Mouse (Mus musculus) urinary bladder, adult 2 months (tissue): ENCODE measurements around the gene Rcn1. TPM values are rescaled to one million over a fixed set of nuclear protein-coding genes. Genes with fewer than 3 reads are reported as not detected.

ENCODE experiments used
- DNase-seq: peaks from one replicate; pipeline ENCODE4 v3.0.0; 2022; ENCODE audit warnings: low spot score
- polyA plus RNA-seq: library from polyadenylated mRNA; depleted of rRNA; stranded (reverse); fragments of >200 nt; gene quantifications from 2 replicates; pipeline ENCODE4 v1.2.3, GENCODE M21; 2012; rRNA removed

The Rcn1 gene
- polyA plus RNA-seq, 1 experiment, result 88.3 TPM

DNA sequence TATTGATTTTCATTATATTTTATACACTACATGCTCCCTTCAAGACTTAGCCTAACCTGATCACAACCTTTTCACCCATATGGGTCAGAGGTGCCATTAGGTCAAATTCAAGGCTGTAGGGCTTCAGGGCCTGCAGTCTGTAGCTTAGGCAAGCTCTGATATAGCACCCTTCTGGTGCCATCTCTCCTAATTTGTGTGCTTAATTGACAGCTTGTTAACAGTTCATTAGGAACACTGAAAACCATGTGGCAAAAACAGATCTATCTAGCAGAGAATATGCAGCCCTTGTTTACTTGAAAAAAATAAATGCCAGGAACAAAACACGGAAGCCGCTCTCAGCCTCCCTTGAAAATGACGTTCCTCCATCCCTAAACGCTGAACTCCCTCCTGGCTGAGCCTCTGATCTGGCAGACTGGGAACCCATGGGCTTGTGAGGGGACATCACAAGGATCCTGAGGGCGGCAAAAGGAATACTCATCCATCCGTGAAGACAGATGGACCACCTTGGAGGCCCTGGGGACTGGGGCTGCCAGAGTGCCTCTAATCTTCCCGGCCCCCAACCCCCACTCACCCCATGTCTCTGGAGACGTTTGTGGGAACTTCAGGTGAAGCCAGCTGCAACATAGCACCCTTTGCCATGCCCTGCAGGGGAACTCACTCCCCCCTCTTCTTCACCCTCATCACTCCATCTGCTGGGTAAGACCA lies 61.8 kb downstream of the Rcn1 start:
- DNase-seq, result no peak

DNA sequence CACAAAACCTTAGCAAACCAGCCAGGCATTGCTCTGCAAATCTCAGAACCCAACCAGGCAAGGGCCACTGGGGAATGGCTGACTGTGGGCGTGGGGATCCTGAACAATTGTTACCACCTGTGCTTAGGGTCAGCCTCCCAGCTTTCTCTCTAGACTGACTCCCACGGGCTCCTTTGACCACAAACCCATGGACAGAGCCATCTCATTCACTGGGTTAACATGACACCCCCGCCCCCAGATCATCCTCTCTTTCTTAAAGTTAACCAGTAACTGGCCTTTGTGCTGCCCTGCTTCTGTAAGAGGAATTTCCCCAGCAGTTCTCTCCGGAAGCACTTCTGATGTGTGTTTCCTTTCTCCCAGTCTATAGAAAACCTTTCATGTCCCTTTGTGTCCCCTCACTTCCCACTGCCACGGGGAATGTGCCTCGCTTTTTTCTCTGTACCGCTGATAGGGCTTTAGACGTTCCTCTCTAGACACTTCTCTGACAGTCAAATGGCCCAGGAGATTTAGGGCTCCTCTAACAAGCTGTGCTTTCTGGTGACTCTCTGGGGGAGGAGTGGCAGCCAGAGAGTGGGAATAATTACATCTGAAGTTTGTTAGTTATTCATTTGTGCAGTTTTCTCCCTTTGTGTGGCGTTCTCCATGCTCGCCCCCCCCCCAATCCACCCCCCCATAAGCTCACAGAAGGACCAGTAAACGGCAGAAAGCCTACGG lies 62.6 kb downstream of the Rcn1 start:
- no peak for DNase-seq

Other genes with a start within 250 kb of the Rcn1 start
- gene Them7, start 175.0 kb downstream of the Rcn1 start, polyA plus RNA-seq, result 0.09 and 0.11 TPM in 2 replicates